Mouse (Mus musculus): ENCODE data around the gene Llgl2.

GRCm38 (mm10) chr11:115800981-115801380 lies 22.9 kb upstream of the Llgl2 start:
- TF ChIP-seq POLR2A (IDR thresholded peaks at IDR 0.05; ENCODE audit: low read depth, low read length) (no peak), CTCF (IDR thresholded peaks at IDR 0.05; ENCODE audit: extremely low read depth, insufficient read depth, insufficient read length, insufficient replicate concordance) (no peak)
